Mouse (Mus musculus): ENCODE measurements around the gene Vps45.
A peak's percentile ranks its signal among the peaks of the same experiment; 100 is the strongest.
"Not testable (repeated sequence)": the region's sequence is repeated elsewhere in the genome, so short reads cannot be mapped to it uniquely, and the experiment has no call there.

The Vps45 gene

DNA sequence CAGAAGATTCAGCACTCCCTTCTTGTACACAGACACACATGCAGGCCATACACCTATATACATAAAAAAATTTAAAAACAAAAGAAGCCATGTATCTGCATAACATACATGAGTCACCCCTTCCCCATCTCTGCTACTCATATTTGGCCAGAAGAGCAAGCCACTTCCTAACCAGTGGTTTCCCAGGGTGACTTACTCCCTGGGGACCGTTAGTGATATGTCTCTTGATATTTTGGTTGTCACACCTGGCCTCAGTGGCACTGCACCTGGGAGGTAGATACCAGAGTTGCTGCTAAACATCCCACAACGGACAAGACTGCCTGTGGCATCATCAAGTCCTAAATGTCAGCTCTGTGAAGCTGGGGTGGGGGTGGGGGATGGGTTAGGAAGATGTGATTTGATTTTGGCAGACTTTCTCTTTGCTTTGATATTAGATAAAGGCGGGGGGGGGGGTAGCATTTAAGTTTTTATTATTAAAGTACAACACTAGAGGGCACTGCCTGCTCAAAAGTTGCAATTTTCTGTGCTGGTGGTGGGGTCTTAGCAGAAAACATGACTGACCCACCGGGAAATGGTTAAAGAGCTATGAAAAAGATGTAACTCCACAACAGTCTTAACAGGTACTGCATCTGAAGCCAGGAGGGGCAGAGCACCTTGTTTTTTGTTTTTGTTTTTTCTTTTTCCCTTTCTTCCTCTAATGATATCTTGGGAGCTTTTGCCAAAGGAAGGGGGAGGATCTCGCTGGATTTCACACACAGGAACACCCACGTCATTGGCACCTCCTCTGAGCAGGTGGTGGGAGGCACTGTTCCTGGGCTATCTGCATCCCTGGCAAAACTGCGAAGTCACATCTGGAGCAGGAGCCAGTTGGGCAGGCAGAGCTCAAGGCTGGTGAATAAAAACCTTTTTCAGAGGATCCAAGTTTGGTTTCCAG is 92.5 kb downstream of the Vps45 start:
- peak; percentile 50 for DNase-seq

DNA sequence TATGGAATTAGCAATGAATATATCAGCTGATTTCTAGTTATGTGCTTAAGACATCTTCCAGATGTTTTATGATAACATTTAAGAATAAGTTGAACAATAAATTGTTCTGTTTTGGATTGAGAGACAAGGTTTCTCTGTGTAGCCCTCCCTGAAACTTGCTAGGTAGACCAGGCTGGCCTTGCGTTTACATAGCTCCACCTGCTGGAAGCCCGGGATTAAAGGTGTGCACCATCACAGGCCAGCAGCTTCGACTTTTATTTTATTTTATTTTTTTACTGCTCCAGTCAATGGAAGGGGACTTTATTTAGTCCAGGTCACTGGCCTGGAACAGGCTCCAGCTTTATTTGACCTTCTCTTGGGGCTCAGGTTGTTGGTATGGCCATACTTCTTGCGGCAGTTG is 94.6 kb downstream of the Vps45 start:
- DNase-seq, result peak; percentile 51

DNA sequence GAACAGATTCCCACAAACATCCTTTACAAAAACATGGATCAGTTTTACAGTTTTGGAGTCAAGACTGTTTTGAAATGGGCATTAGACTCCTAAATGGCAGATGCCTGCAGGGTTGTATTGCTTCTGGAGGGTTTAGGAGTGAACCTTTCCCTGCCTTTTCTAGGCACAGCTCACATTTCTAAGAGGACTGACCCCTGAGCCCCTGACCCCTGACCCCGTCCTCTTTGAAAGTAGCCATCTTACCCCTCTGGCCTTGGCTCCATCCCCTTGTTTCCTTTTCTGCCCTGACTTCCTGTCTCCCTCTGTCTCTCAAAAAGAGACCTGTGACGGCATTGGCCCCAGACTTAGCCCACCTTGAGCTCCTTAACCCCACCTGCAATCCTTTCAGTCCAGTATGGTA is 95.0 kb downstream of the Vps45 start:
- no peak for DNase-seq

DNA sequence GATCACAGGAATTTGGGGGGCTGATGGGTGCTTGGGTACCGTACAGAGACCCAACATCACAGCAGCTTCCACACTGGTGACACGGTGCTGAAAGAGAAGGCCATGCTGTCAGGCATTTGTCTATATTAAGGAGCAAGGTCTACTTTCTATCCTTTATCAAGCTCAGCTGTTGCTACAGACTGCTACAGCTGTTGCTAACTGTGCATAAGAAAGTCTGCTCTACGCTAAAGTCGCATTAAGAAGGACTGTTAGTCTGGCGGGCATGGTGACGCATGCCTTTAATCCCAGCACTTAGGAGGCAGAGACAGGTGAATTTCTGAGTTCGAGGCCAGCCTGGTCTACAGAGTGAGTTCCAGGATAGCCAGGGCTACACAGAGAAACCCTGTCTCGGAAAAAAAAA is 96.1 kb downstream of the Vps45 start:
- DNase-seq, result not testable (repeated sequence)

DNA sequence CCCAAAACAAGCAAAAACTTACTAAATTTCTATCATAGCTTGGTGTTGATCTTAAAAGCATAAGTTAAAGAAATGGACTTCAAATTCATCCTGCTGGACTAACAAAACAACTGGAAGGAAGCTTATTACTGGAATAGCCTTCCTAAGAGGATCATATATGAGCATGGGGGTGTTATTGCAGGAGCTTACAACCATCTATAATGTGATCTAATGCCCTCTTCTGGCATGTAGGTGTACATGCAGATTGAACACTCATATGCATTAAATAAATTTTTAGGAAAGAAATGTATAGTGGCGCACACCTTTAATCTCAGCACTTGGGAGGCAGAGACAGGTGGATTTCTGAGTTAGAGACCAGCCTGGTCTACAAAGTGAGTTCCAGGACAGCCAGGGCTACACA is 98.5 kb downstream of the Vps45 start:
- no peak for DNase-seq

- peak; percentile 57 for DNase-seq
Observed at GRCm38 (mm10) chr3:95959082-95959481, 99.2 kb downstream of the Vps45 start.

DNA sequence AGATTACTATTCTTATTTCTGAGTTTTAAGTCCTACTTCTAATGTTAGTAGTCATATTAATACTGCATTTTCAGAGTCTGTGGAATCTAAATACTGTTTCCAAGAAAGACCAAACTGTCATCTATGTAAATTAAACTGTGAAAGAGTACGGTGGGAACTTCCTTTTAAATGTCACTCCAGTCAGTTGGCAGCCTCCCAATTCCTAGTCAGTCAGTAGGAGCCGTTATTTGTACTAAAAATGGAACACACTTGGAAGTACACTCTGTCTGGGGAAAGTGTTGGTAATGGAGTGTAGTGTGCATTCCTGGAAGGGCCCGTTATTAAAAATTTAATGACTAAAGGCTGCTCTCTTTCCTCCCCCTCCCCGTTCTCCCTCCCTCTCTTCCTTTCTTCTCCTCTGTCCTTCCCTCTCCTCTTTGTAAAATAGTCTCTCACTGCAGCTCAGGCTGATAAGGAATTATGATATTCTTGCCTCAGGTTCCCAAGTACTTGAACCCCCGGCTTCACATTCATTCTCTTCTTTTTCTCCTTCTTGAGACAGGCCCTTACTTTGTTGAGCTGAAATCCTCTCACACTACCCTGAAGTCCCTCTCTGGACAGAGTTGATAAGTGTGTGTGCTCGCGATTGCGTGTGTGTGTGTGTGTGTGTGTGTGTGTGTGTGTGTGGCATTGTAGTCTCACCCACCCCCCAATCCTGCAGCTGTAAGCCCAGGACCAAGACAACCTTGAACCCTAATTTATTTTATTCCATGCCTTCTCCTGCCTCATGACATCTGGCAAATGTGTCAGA is 100.7 kb downstream of the Vps45 start:
- DNase-seq, result peak; percentile 88

- no peak for DNase-seq
Observed at GRCm38 (mm10) chr3:95955318-95955717, 102.9 kb downstream of the Vps45 start.

DNA sequence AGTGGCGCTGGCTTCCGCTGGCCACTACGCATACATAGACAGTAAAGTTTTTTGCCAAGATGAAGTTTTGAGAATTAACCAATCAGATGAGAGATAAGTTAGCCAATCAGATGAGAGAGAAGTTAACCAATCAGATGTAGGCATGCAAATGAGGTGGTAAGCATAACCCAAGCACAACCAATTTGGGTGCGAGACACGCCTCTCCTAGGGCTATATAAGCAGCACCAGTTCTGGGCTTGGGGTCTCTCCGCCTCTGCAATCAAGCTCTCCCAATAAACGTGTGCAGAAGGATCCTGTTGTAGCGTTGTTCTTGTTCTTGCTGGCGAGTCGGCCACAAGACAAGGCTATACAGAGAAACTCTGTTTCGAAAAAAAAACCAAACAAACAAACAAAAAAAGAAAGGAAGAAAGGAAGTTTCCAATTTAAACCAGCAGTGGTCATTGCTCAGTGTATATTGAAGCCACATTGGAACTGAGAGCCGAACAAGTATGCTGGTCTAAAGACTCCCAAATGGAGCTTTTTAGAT is 103.6 kb downstream of the Vps45 start:
- DNase-seq, result not testable (repeated sequence)

- DNase-seq, result no peak
Observed at GRCm38 (mm10) chr3:95953522-95953921, 104.7 kb downstream of the Vps45 start.

GRCm38 (mm10) chr3:95953023-95953422 is 105.2 kb downstream of the Vps45 start:
- DNase-seq, result no peak

- not testable (repeated sequence) for DNase-seq
Observed at GRCm38 (mm10) chr3:95951566-95951965, 106.7 kb downstream of the Vps45 start.

GRCm38 (mm10) chr3:95950763-95951551 is 107.3 kb downstream of the Vps45 start:
- DNase-seq, result peak; percentile 90
